Mouse (Mus musculus): Measurements from ENCODE around the gene Haao.

DNA sequence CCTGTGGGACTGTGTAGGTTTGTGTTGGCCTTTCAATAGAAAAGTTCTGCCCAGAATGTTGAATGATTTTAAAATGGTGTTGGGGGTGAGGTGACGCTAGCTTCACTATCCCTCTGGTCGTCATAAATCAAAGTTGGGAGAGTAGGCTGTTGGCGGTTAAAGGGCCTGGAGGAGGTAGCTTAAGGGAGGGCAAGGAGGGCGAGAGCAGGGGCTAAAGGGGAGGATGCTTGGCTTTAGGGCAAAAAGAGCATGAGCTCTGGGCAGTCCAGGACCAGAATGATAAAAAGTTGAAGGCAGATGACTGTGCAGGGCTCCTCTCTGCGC is 42.6 kb upstream of the Haao start:
- TF ChIP-seq GATA1 (IDR thresholded peaks at IDR 0.05; ENCODE audit: borderline replicate concordance, low read length): no peak
- no peak for TF ChIP-seq CTCF (IDR thresholded peaks at IDR 0.05; ENCODE audit: low read depth, low read length)
- TF ChIP-seq TAL1 (conservative IDR thresholded peaks at IDR 0.05; ENCODE audit: low read depth, low read length): no peak
- TF ChIP-seq GATA2 (IDR thresholded peaks at IDR 0.05; ENCODE audit: borderline replicate concordance, low read depth, low read length): no peak

Measured in G1E (cell line).